Mouse (Mus musculus): ENCODE results near the gene Sulf2. TPM values are rescaled to one million over a fixed set of nuclear protein-coding genes. Genes with fewer than 3 reads are reported as not detected.

Sulf2 gene
- total RNA-seq, 2 experiments from 2014 or later, result 37.9 to 42.1 TPM

GRCm38 (mm10) chr2:166125033-166125432, 30.4 kb downstream of the Sulf2 start:
- no peak for DNase-seq
- intact Hi-C loops (cut with DNase I), result no loop called here

- peak; percentile 74 to 76 for DNase-seq
- intact Hi-C loops (cut with DNase I), result no loop called here
Measured at GRCm38 (mm10) chr2:166122781-166123180, 32.7 kb downstream of the Sulf2 start.

- intact Hi-C loops (cut with DNase I), result no loop called here
- no peak for DNase-seq
Measured at GRCm38 (mm10) chr2:166121681-166122355, 33.6 kb downstream of the Sulf2 start.

- intact Hi-C loops (cut with DNase I), result no loop called here
- no peak for DNase-seq
Measured at GRCm38 (mm10) chr2:166119992-166120391, 35.5 kb downstream of the Sulf2 start.

GRCm38 (mm10) chr2:166116704-166117103, 38.8 kb downstream of the Sulf2 start:
- no peak for DNase-seq
- intact Hi-C loops (cut with DNase I), result no loop called here

GRCm38 (mm10) chr2:166116278-166116608, 39.2 kb downstream of the Sulf2 start:
- no peak for DNase-seq
- intact Hi-C loops (cut with DNase I), result no loop called here

GRCm38 (mm10) chr2:166115571-166116277, 39.7 kb downstream of the Sulf2 start:
- intact Hi-C loops (cut with DNase I), result no loop called here
- peak; percentile 76 to 81 for DNase-seq

- intact Hi-C loops (cut with DNase I), result no loop called here
- DNase-seq, result no peak
Measured at GRCm38 (mm10) chr2:166112986-166113385, 42.5 kb downstream of the Sulf2 start.

- no peak for DNase-seq
- intact Hi-C loops (cut with DNase I), result loop anchor here (2.0 kb wide), 1 partner anchor 329 kb away; no protein-coding TSS in a partner anchor
Measured at GRCm38 (mm10) chr2:166111831-166112250, 43.6 kb downstream of the Sulf2 start.

GRCm38 (mm10) chr2:166111238-166111637, 44.2 kb downstream of the Sulf2 start:
- no peak for DNase-seq
- intact Hi-C loops (cut with DNase I), result loop anchor here (2.0 kb wide), 1 partner anchor 330 kb away; no protein-coding TSS in a partner anchor

GRCm38 (mm10) chr2:166110764-166111163, 44.7 kb downstream of the Sulf2 start:
- DNase-seq, result no peak
- intact Hi-C loops (cut with DNase I), result loop anchor here (2.0 kb wide), 1 partner anchor 330 kb away; no protein-coding TSS in a partner anchor

GRCm38 (mm10) chr2:166108326-166108725, 47.1 kb downstream of the Sulf2 start:
- intact Hi-C loops (cut with DNase I), result loop anchor here (1.0 to 5.0 kb wide), 3 partner anchors 47 to 456 kb away; partner anchors contain the start of gene Sulf2
- DNase-seq, result peak; percentile 85 to 91

GRCm38 (mm10) chr2:166107911-166108310, 47.6 kb downstream of the Sulf2 start:
- intact Hi-C loops (cut with DNase I), result loop anchor here (1.0 to 5.0 kb wide), 3 partner anchors 47 to 456 kb away; partner anchors contain the start of gene Sulf2

GRCm38 (mm10) chr2:166106631-166107030, 48.8 kb downstream of the Sulf2 start:
- intact Hi-C loops (cut with DNase I), result loop anchor here (5.0 kb wide), 1 partner anchor 231 kb away; no protein-coding TSS in a partner anchor

More at GRCm38 (mm10) chr2:166107911-166108310, 47.6 kb downstream of the Sulf2 start:
- no peak for DNase-seq

GRCm38 (mm10) chr2:166105911-166106310, 49.6 kb downstream of the Sulf2 start:
- intact Hi-C loops (cut with DNase I), result loop anchor here (5.0 kb wide), 1 partner anchor 231 kb away; no protein-coding TSS in a partner anchor
- DNase-seq, result no peak

More at GRCm38 (mm10) chr2:166106631-166107030, 48.8 kb downstream of the Sulf2 start:
- no peak for DNase-seq

- DNase-seq, result peak; percentile 54 to 55
- intact Hi-C loops (cut with DNase I), result no loop called here
Measured at GRCm38 (mm10) chr2:166102893-166103292, 52.6 kb downstream of the Sulf2 start.

GRCm38 (mm10) chr2:166100309-166101262, 54.9 kb downstream of the Sulf2 start:
- DNase-seq, result no peak
- intact Hi-C loops (cut with DNase I), result no loop called here

- intact Hi-C loops (cut with DNase I), result no loop called here
- DNase-seq, result no peak
Measured at GRCm38 (mm10) chr2:166098292-166098933, 57.0 kb downstream of the Sulf2 start.

- DNase-seq, result peak in 1 of 2 experiments; percentile 50
- intact Hi-C loops (cut with DNase I), result loop anchor here (2.0 kb wide), 1 partner anchor 467 kb away; no protein-coding TSS in a partner anchor
Measured at GRCm38 (mm10) chr2:166097443-166098291, 57.8 kb downstream of the Sulf2 start.
